Mouse (Mus musculus) urinary bladder, postnatal 4 days (tissue): Measurements from ENCODE around the gene Them5.

ENCODE experiments used
- DNase-seq, 2 experiments: peaks; one replicate each; pipeline ENCODE4 v3.0.0; 2021 to 2022; ENCODE audit warnings: low spot score in 2 of 2

Them5 gene

GRCm38 (mm10) chr3:94341959-94342422 is at the start of gene Them5:
Them5 (plus strand) TSS chr3:94342099.
- DNase-seq: no peak

- DNase-seq: no peak
Observed at GRCm38 (mm10) chr3:94305457-94305856, 36.4 kb upstream of the Them5 start.

GRCm38 (mm10) chr3:94306975-94307374 is 34.9 kb upstream of the Them5 start:
- DNase-seq: no peak

GRCm38 (mm10) chr3:94309633-94310363 is 32.1 kb upstream of the Them5 start, which contains the start of gene Them4:
Them4 (plus strand) TSS chr3:94310089.
- peak; percentile 91 to 92 for DNase-seq

- no peak for DNase-seq
Observed at GRCm38 (mm10) chr3:94310491-94310890, 31.4 kb upstream of the Them5 start.

GRCm38 (mm10) chr3:94310911-94311310 is 31.0 kb upstream of the Them5 start:
- no peak for DNase-seq

GRCm38 (mm10) chr3:94311376-94311775 is 30.5 kb upstream of the Them5 start:
- no peak for DNase-seq

GRCm38 (mm10) chr3:94328681-94329080 is 13.2 kb upstream of the Them5 start:
- no peak for DNase-seq

GRCm38 (mm10) chr3:94334442-94334841 is 7.5 kb upstream of the Them5 start:
- no peak for DNase-seq

- DNase-seq: no peak
Observed at GRCm38 (mm10) chr3:94338522-94338921, 3.4 kb upstream of the Them5 start.

- DNase-seq: no peak
Observed at GRCm38 (mm10) chr3:94342552-94342951, 653 bp downstream of the Them5 start.

- DNase-seq: no peak
Observed at GRCm38 (mm10) chr3:94344182-94344581, 2.3 kb downstream of the Them5 start.

GRCm38 (mm10) chr3:94344897-94345296 is 3.0 kb downstream of the Them5 start:
- DNase-seq: no peak

GRCm38 (mm10) chr3:94348146-94348545 is 6.2 kb downstream of the Them5 start:
- no peak for DNase-seq

GRCm38 (mm10) chr3:94360812-94361211 is 18.9 kb downstream of the Them5 start:
- no peak for DNase-seq

- no peak for DNase-seq
Observed at GRCm38 (mm10) chr3:94362138-94362537, 20.2 kb downstream of the Them5 start, which contains the start of gene C2cd4d. C2cd4d (plus strand) TSS chr3:94362438.

GRCm38 (mm10) chr3:94363291-94364153 is 21.6 kb downstream of the Them5 start:
- DNase-seq: peak in 1 of 2 experiments; percentile 49

GRCm38 (mm10) chr3:94364154-94364526 is 22.2 kb downstream of the Them5 start:
- DNase-seq: no peak

- DNase-seq: peak; percentile 58 to 72
Observed at GRCm38 (mm10) chr3:94366761-94367160, 24.9 kb downstream of the Them5 start.

- DNase-seq: no peak
Observed at GRCm38 (mm10) chr3:94367511-94367910, 25.6 kb downstream of the Them5 start.

- no peak for DNase-seq
Observed at GRCm38 (mm10) chr3:94368631-94369030, 26.7 kb downstream of the Them5 start.

- DNase-seq: no peak
Observed at GRCm38 (mm10) chr3:94369709-94370108, 27.8 kb downstream of the Them5 start.

GRCm38 (mm10) chr3:94371637-94372036 is 29.7 kb downstream of the Them5 start:
- DNase-seq: peak; percentile 71 to 81
